Mouse (Mus musculus) skeletal muscle tissue, adult 2 months (tissue): ENCODE data around the gene 4932438H23Rik.

Source experiments
- DNase-seq: peaks from one replicate; pipeline ENCODE4 v3.0.0-alpha.2; 2012; ENCODE audit warnings: low read depth, low spot score

The 4932438H23Rik gene

DNA sequence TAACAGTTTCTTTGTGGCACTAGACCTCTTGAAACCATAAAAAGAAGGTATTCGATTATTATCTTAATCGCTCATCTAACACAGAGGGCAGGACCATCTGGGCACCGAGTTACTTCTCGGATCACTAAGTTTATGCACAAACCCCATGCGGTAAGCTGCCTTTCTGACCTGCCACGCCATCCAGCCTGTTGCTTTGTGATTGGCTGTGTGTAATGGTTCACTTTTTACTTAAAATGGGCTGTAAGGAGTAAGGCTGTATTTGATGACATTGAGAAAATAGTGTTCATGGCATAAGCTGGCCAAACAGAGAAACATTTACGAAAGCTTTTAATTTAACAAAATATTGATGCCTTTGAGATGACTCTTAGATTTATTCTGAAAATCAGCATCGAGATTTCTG, at the start of gene 4932438H23Rik:
TSS of gene 4932438H23Rik (minus strand) at position 101 of the 400 bp plus-strand sequence.
- DNase-seq = no peak

DNA sequence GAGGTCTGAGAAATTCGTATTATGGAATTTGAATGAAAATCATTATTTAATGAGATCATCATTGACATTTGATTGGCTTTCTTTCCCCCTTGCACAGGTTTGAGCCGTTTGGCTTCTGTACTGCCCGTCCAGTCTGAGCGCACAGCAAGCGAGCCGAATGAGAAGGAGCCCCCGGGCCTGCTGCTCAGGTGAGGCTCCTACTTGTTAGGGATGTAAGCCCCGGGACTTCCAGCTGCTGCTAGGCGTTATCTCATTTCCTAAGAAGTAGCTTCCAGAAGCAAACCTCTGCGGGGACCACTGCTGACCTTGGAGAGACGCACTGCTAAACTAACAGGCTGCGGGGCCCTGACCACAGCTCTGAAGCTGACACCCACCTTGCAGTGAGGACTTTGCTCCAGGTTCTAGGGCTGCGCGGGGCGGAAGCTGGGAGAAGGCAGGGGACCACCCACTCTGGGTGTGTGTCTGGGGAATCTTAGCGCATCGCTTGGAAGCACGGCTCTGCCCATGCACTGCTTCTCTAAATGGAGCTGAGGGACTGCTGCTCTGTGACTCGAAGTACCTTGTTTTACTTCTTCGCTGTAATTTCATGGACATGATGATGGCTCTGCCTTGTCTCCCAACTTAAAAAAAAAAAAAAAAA, 46.2 kb upstream of the 4932438H23Rik start:
- no peak for DNase-seq

DNA sequence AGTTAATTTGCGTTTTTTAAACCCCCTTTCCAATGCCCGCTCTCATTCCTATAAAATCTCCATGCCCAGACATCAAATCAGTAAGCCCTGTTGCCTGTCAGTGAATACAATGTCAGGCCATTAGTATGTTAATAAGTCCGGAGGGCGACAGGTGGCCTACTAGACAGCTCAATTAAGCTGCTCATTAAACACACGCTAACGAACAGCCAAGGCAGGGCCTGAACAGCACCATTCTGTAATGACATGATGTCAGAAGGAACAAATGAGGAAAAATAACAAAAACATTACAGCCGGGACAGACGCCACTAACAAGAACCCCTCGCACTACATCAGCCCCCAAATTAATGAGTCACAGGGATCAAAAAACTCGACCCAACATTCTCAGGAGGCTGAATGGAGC, 45.5 kb upstream of the 4932438H23Rik start:
- DNase-seq = no peak

- DNase-seq = no peak
Observed at GRCm38 (mm10) chr16:91140056-91140455, 45.1 kb upstream of the 4932438H23Rik start.

DNA sequence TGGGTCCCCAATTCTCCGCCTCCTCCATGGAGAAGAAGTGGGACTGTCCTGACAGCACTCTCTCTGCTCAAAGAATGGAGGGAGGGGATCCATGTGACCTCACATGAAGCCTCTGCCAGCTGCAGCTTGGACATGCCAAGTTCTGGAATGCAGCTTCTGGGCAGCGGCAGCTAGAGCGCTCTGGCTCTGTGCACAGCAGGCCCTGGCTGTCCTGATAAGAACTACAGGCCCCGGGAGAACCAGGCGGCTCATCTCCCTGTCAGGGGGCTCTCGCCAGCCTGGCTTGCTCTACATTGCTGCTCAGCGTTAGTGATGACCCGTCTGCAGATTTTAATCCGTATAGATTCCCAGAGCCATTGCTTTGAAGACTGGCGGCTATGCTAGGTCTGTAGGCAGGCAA, 44.6 kb upstream of the 4932438H23Rik start:
- no peak for DNase-seq

DNA sequence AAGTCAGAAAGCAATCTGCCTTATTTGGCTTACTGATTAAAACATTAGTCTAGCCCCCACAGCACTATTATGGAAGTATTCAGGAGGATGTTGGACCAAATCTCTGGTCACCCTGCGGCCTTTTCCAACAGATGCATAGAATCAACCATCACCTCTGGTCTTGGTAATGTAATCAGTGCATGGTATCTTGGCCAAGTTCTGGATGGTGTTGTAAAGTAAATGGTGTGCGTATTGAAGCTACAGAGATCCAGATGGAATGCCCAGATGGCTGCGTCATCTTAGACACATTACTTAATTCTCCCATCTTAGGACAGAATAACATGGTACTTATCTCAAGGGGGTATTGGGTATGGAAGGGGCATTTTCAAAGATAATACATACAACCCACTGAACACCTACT, 43.8 kb upstream of the 4932438H23Rik start:
- no peak for DNase-seq

DNA sequence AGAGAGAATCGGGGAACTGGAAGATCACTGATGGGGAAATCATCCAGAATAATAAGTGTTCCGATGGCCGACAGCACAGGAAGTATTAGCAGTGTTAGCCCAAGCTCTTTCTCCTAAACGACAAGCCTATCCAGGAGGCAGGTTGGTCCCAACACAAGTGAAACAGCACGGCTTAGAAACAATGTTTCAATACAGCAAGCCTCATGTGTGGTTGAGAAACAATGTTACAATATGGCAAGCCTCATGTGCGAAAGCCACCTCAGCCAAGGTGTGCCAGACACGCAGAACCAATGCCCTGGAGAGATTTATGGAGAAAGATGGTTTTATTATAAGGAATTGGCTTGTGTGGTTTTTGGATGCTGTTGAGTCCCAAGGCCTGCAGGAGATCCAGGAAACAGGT, 43.2 kb upstream of the 4932438H23Rik start:
- no peak for DNase-seq

- no peak for DNase-seq
Observed at GRCm38 (mm10) chr16:91136607-91137006, 41.7 kb upstream of the 4932438H23Rik start.

DNA sequence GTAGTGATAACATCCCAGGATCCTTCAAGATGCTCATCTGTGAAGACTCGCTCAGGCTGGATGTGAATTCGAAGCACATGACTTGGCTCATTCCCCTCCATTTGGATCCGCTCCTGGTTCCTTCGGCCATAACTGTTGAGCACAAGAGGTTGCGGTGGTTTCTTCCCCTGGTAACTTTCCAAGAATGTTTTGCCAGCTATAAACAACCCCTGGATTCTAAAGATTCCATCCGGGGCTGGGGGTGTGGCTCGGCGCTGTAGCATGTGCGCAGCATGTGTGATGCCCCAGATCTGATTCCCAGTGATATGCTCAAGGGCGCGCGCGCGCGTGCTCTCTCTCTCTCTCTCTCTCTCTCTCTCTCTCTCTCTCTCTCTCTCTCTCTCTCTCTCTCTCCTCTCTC, 35.0 kb upstream of the 4932438H23Rik start:
- no peak for DNase-seq

DNA sequence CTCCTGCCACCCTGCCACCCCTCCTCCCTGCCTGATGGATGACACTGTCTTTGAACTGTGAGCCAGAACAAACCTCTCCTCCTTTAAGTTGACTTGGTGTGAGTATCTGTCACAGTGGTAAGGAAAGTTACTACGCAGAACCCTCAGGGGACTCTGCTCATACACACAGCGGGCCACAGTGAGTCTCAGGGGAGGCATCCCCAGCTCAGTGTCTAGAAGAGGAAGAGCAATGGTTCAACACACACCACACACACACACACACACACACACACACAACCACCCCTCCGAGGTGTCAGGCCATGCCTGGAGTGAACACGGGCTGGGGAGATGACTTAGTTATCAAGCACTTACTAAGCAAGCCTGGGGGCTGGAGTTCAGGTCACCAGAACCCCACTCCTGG, 33.5 kb upstream of the 4932438H23Rik start:
- DNase-seq = no peak

DNA sequence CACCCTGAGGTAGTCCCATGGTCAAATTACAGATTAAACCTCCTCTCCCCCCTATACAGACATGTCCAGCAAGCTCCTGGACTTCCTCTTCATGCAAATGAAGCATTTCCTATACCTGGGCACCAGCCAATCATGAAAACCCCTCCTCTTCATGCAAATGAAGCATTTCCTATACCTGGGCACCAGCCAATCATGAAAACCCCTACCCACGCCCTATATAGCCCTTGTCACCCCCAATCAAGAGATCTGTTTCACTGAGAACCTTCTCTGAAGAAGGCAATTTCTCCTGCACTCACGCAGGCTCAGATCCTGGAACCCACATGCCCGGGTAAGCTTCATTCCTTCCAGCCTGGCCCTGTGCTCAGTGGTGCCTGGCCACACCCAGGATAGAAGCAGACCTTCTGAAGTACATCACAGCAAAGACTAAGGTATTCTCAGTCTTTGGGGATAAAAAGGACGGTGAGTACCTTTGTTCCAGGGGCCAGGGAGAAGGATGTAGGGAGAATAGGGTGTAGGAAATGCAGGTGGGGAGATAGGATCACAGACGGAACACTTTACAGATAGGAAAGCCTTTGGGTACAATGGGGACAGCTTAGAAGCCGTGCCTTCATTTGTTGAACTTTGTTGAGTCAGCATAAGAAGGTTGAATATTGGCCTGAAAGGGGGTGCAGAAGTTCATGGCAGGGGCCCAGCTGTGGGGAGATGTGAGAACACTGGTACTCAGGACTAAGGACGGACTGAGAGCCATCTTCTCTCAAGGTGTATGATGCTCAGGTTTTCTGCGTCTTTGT, 32.0 kb upstream of the 4932438H23Rik start:
- DNase-seq = no peak

GRCm38 (mm10) chr16:91124256-91124655, 29.3 kb upstream of the 4932438H23Rik start:
- no peak for DNase-seq

- DNase-seq = no peak
Observed at GRCm38 (mm10) chr16:91123821-91124220, 28.9 kb upstream of the 4932438H23Rik start.

DNA sequence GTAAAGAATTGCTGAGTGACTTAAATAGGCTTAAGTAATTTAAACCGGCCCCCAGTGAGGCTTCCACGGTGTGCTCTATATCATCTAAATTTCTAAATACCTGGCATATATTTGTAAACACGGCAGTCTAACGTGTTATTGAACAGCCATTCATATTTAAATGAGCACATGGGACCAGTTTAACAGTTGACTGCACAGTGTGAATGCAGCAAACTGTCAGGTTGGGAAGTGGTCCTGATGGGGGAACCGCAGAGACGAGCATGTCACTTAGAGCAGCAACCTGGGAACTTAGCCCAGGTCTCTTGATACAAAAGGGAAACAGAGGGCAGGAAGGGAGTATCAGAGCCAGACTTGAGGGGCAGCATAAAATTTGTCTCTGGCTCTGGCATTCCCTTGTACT, 25.0 kb upstream of the 4932438H23Rik start:
- no peak for DNase-seq

DNA sequence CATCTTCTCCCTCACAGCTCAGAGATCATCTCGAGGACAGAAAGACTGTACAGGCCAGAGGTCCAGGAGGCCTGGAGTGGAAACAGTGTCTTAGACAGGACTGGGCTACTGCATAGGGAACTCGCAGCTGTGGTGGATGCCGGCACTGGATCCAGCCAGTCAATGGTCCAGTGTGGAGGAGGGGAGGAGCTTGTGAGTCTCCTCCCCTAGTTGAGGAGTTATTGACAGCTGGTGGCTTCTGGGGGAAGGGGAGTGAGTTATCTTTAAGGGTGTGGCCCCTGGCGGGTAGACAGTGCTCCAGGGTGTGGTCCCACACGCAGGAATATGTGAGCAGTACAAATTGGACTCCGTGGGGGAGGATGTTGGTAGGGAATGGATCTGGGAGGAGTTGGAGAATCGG, 21.8 kb upstream of the 4932438H23Rik start:
- no peak for DNase-seq

DNA sequence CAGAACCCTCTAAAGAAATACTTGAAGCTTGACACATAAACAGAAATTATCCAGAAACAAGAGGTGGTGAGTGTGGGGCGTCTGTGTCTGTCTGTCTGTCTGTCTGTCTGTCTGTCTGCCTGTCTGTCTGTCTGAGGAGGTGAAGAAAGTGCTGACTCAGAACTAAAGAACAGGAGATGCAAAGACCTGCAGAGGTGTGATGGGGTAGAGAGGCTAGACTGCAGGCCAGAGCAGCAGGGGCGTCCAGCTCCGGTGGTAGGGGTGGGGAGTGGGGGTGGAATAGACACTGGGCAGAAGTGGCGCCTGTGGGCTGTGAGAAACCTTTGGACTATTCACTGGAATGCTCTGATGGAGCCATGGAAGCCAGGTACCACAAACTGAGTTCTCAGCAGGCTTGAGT, 21.1 kb upstream of the 4932438H23Rik start:
- no peak for DNase-seq

GRCm38 (mm10) chr16:91110999-91111535, 16.1 kb upstream of the 4932438H23Rik start:
- no peak for DNase-seq

DNA sequence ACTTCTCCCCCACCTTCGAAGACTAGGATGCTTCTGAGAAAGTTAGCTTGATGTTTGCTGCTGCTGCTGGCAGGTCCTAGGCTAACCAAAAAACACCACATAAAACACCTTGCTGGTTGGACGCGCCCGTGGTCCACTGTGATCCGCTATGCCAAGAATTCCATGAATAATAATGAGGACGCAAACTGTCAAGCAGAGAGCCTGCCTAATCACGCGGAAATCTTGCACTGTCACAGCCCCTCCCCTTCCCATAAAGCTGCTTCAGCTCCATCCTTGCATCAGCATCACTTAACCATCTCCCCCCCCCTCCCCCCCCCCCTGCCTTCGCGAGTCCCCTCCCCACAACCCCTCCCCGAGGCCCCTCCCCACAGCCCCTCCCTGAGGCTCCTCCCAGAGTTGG, 12.7 kb upstream of the 4932438H23Rik start:
- DNase-seq = no peak

DNA sequence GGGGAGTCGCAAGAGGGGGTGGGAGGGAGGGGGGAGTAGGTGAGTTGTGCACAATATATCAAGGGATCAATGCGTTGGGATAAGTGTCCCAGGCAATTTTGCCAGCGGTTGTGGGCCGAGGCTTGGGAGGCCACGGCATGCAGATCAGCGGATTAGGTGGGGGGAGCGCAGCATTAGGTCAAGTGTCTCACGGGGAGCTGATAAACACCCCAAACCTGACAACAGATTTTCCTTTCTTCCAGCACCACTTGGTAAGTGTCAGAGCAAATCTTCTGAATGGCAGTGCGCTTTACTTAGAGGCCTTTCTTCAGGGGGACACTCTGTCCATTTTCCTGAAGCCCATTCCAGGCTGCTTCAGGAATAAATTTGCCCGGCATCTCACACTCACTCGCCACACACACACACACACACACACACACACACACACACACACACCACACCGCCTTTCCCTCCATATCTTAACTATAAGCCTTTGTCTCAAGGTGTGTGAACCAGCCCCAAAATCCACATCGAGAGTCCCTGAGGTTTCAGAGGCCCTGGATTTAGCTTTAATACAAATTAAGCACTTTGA, 10.6 kb upstream of the 4932438H23Rik start:
- DNase-seq = no peak

GRCm38 (mm10) chr16:91104821-91105480, 10.0 kb upstream of the 4932438H23Rik start:
- DNase-seq = no peak

- DNase-seq = no peak
Observed at GRCm38 (mm10) chr16:91103386-91103785, 8.5 kb upstream of the 4932438H23Rik start.

DNA sequence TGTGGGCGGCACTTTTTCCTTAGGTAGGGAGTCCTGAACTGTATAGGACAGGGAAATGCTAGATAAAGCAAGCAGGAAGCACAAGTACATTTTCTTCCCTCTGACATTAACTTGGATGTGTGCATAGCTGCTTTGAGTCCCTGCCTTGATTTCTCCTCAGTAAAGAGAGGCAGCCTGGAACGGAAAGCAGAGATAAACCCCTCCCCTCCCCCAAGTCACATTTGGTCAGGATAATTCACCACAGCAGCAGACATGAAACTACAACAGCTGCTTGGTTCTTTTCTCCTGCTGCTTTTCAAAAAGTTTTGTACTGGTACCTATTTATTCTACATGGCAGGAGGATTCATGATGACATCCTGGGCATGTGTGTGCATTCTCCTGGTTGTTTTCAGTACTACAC, 5.6 kb upstream of the 4932438H23Rik start:
- DNase-seq = no peak
